Mouse (Mus musculus) gastrocnemius, postnatal 4 days (tissue): ENCODE data around the gene Vmn2r65. TPM values are rescaled to one million over a fixed set of nuclear protein-coding genes. Genes with fewer than 3 reads are reported as not detected.

Experiments
- DNase-seq, 2 experiments: peaks; one replicate each; pipeline ENCODE4 v3.0.0; 2021 to 2022; ENCODE audit warnings: low spot score in 2 of 2, mixed read lengths in 2 of 2
- long read RNA-seq, 2 experiments: library from polyadenylated mRNA; stranded (forward); transcript quantifications; one replicate each; pipeline ENCODE4 v2.0.0; 2021
- total RNA-seq, 2 experiments: library from RNA; stranded (reverse); gene quantifications; 2 replicates each; pipeline ENCODE4 v1.2.3; 2021

Vmn2r65 gene
- not detected for total RNA-seq
- long read RNA-seq, experiment 1 = 0 reads
- long read RNA-seq, experiment 2 = 0 reads

DNA sequence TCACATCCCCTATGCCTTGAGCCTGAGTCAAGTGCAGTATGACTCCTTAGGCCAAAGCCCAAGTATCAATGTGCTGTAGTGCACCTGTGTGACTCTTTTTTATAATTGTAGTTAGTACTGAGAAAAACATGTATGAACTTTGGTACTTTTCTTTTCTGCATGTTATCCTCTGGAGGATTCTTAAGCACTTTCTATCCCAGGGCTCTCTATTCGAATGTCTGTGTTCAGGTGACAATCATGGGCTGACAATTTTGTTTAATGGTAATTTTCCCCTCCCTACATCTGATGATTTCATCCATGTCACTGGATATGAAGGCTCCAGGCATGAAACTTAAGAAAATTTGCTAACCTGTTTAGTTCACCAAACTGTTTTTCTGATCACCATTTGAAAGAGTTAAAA, at the start of gene Vmn2r65:
Gene Vmn2r65 (minus strand): TSS at position 101 of the 400 bp plus-strand sequence.
- no peak for DNase-seq

DNA sequence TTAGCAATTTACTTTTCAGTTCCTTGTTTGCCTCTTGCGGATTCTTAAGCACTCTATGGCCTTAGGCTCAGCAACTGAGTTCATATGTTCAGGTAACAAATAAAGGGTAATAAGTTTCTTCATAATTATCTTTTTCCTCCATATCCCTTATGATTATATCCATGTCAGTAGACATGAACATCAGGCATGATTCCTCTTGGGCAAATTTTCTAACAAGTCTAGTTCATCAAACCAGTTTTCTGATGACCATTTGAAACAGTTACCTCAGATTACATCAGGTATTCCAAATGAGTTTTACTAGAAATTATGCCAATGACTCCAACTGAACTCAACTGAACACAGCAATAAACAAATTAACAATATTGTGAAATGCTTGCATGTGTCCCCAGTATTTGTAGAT, 48.3 kb upstream of the Vmn2r65 start, which contains the start of gene Vmn2r66:
Gene Vmn2r66 (minus strand): TSS at position 101 of the 400 bp plus-strand sequence.
- no peak for DNase-seq

DNA sequence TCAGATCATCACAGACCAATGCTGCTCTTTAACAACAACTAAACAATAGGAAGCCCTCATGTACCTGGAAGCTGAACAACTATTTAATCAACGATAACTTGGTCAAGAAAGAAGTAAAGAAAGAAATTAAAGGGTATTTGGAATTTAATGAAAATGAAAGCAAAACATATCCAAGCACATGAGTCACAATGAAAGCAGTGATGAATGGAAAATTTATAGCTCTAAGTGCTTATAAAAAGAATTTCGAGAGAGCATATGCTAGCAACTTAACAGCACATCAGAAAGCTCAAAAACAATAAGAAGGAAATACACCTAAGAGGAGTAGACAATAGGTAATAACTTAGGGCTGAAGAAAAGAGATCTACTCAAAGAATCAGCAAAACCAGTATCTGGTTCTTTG, 32.8 kb upstream of the Vmn2r65 start:
- no peak for DNase-seq

Other genes starting within 250 kb of the Vmn2r65 start
- not detected for gene Olfr291, start 110.6 kb downstream of the Vmn2r65 start, total RNA-seq
- gene Vmn2r66, start 48.2 kb upstream of the Vmn2r65 start, total RNA-seq = not detected
- not detected for gene Vmn2r67, start 191.9 kb upstream of the Vmn2r65 start, total RNA-seq